Mouse (Mus musculus) cerebellum, adult 2 months (tissue): ENCODE measurements around the gene Olfr1102. TPM values are rescaled to one million over a fixed set of nuclear protein-coding genes. Genes with fewer than 3 reads are reported as not detected.

Source experiments
- DNase-seq, 2 experiments: peaks; one replicate each; pipeline ENCODE4 v3.0.0; 2021
- H3K27ac ChIP-seq: fragments of 200-500 bp; 2 replicates; pipeline ENCODE4 v1.5.1; 2012; ENCODE audit warnings: low read length, control low read depth, inconsistent platforms; ENCODE audit not compliant: insufficient read depth
- H3K27me3 ChIP-seq: fragments of 200-500 bp; 2 replicates; pipeline ENCODE4 v1.6.1; 2012; ENCODE audit warnings: inconsistent platforms, mild to moderate bottlenecking, low read length, moderate library complexity; ENCODE audit not compliant: control insufficient read depth, insufficient read depth
- H3K4me1 ChIP-seq: fragments of 200-500 bp; 2 replicates; pipeline ENCODE4 v1.6.1; 2011; ENCODE audit warnings: low read length; ENCODE audit not compliant: control insufficient read depth, insufficient read depth
- H3K4me3 ChIP-seq: fragments of 200-500 bp; replicated peaks from 2 replicates; pipeline ENCODE3; 2011; ENCODE audit warnings: mild to moderate bottlenecking, low read depth, low read length, control low read depth; ENCODE audit not compliant: insufficient read depth
- CTCF ChIP-seq: fragments of 200-500 bp; IDR thresholded peaks from 2 replicates; pipeline ENCODE4 v1.5.1; 2011; ENCODE audit warnings: low read depth, mild to moderate bottlenecking, control low read depth, low read length, moderate library complexity, borderline replicate concordance; ENCODE audit not compliant: insufficient read depth
- POLR2A ChIP-seq: fragments of 200-500 bp; IDR thresholded peaks from 2 replicates; pipeline ENCODE4 v1.6.1; 2011; ENCODE audit warnings: low read length, control low read depth, borderline replicate concordance; ENCODE audit not compliant: insufficient read depth
- whole genome bisulfite sequencing: fragments of 180-500 bp; shearing (Covaris S2); methylation state at CpG from one replicate; pipeline ENCODE4 v1.1.7; 2018; 5-methylcytosine and 5-hydroxymethylcytosine counted together
- polyA plus RNA-seq: library from polyadenylated mRNA; depleted of rRNA; stranded (reverse); fragments of >200 nt; gene quantifications from 2 replicates; pipeline ENCODE4 v1.2.3, GENCODE M21; 2012; rRNA removed

Olfr1102 gene
- not detected in 2 replicates for polyA plus RNA-seq

DNA sequence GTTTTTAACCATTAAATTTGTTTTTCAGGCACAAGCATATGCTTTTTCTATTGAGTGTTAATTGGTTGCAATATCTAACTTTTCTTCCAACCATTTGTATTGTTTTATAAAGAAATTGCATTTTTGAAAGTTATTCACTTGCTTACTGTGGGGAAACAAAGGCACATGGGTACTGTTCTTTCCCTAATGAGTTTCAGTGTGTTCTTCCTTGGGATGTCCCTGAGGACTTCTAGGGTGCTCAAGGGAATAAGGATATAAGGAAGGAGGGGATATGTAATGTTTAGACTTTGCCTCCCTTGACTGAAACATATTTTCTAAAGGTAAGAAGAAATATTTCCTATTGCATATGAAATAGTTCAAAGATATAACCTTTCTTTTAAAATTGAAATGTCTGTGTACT lies at the start of gene Olfr1102:
Olfr1102 (plus strand) TSS at position 301 of the 400 bp plus-strand sequence.
- Histone ChIP-seq H3K4me1 (no peaks in the 10 kb centered on the region), H3K27ac (no peak within 1 kb of the TSS), H3K4me3 (no peak within 1 kb of the TSS), H3K27me3 (no peaks in the 10 kb centered on the region)
- TF ChIP-seq POLR2A (no peak), CTCF (no peak)
- DNase-seq, result no peak

DNA sequence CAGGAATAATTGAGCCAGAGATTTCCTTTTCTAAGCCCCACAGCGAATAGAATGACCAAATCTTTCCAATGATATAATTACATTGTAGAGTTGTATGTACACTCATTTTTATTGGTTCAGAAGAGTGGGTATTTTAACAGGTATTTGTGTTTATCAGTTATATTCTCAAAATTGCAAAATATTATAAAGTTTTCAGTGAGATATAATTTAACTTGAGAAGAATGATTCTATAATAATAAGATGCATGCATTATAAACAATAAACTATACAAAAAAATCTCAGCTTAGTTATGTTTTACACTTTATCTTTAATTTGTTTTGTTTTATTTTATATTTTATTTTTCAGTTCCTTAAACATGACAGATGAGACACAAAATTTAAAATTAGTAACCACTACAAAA lies 37.6 kb upstream of the Olfr1102 start, which contains the start of gene Olfr1099:
Olfr1099 (minus strand) TSS at position 101 of the 400 bp plus-strand sequence.
- WGBS, result 78% methylated on average over 1 of the region's 1 CpGs
- TF ChIP-seq CTCF, result no peak
- no peak for TF ChIP-seq POLR2A
- no peaks in the 10 kb centered on the region for H3K27me3 ChIP-seq

DNA sequence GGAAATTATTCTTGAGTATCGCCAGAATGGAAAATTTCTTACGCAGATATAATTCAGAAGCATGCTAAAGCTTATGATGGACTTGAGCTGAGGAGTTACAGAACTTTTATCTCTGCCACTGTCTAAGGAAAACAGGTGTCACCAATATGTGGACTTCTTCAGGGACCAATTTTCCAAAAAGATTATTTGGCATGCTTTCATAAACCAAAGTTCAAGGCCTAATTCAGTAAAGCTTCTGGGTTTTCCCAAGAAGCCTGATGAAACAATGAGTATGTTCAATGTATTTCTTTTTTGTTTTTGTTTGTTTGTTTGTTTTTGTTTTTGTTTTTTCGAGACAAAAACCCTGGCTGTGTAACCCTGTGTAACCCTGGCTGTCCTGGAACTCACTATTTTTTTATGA lies 18.3 kb upstream of the Olfr1102 start, which contains the start of gene Olfr1100:
Olfr1100 (minus strand) TSS at position 101 of the 400 bp plus-strand sequence.
- H3K4me1 ChIP-seq, result no peaks in the 10 kb centered on the region
- TF ChIP-seq POLR2A (no peak), CTCF (no peak)
- H3K4me3 ChIP-seq, result no peak within 1 kb of the TSS
- no peak for DNase-seq
- 78% methylated on average over 3 of the region's 3 CpGs for WGBS
- no peaks in the 10 kb centered on the region for H3K27me3 ChIP-seq
- no peak within 1 kb of the TSS for H3K27ac ChIP-seq

More for the DNA sequence above, 37.6 kb upstream of the Olfr1102 start, which contains the start of gene Olfr1099:
- no peak for DNase-seq
- no peaks in the 10 kb centered on the region for H3K4me1 ChIP-seq
- H3K27ac ChIP-seq, result no peak within 1 kb of the TSS
- H3K4me3 ChIP-seq, result no peak within 1 kb of the TSS

DNA sequence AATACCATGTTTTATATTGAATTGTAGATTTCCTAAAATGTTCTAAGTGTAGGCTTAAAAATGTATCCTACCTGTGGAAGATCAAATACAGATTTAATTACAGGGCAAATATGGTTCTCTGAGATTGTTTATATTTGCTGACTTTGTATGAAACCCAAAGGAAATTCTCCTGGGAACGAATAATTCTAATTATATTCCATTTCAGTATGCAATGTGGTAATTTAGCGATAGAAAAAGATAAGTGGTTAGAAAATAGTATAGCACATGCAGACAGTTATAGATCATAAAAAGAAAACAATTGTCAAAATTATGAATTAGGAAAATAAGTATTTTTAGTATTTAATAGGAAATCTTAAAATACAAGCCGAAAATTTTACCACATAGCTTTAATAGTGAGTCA lies 7.1 kb upstream of the Olfr1102 start, which contains the start of gene Olfr1101:
Olfr1101 (minus strand) TSS at position 101 of the 400 bp plus-strand sequence.
- DNase-seq, result no peak
- H3K27me3 ChIP-seq, result no peaks in the 10 kb centered on the region
- no peak within 1 kb of the TSS for H3K27ac ChIP-seq
- no peak within 1 kb of the TSS for H3K4me3 ChIP-seq
- TF ChIP-seq POLR2A, result no peak
- no peak for TF ChIP-seq CTCF
- WGBS, result 82% methylated on average over 3 of the region's 3 CpGs
- H3K4me1 ChIP-seq, result no peaks in the 10 kb centered on the region

DNA sequence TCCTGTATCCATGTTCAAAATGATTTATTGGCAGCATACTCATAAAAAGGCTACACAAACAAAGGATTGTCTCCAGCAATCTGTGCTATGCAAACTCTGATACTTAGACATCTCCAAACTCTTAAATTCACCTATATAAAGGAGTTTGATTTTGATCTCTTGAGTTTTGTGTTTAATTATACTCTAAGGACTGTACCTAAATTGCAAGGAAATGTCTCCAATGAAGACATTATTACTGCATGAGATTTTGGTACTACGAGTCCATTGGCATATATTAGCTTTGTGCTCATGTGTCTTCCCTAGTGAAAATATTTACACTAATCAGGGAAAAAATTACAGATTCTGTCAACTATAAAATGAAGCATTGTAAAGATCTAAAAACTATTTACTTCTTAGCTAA lies 28.8 kb downstream of the Olfr1102 start, which contains the start of gene Olfr1104:
Olfr1104 (minus strand) TSS at position 101 of the 400 bp plus-strand sequence.
- Histone ChIP-seq H3K27me3 (no peaks in the 10 kb centered on the region), H3K27ac (no peak within 1 kb of the TSS), H3K4me1 (no peaks in the 10 kb centered on the region), H3K4me3 (no peak within 1 kb of the TSS)
- TF ChIP-seq POLR2A (no peak), CTCF (no peak)
- DNase-seq, result no peak
- 88% methylated on average over 1 of the region's 1 CpGs for WGBS

DNA sequence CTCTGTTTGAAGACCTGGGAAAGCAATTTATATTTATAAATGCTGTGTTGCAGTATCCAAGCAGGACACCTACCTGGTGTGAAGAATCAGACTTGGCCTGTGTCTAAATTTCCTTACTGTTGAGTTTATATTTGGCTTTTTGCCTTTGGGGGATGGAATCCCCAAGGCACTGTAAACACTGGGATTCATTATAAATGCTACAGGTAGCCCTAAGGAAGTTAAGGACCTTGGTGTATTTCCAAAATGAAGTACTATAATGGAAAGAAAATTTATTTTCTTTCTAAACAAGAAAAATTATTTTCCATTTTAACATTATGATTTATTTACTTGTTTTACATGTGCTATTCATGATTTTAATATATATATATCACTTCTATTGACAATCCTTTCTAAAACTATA lies 38.2 kb downstream of the Olfr1102 start, which contains the start of gene Olfr1105:
Olfr1105 (minus strand) TSS at position 101 of the 400 bp plus-strand sequence.
- no peak within 1 kb of the TSS for H3K4me3 ChIP-seq
- H3K27me3 ChIP-seq, result no peaks in the 10 kb centered on the region
- no peak for DNase-seq
- no peaks in the 10 kb centered on the region for H3K4me1 ChIP-seq
- H3K27ac ChIP-seq, result no peak within 1 kb of the TSS
- TF ChIP-seq POLR2A, result no peak
- no peak for TF ChIP-seq CTCF

DNA sequence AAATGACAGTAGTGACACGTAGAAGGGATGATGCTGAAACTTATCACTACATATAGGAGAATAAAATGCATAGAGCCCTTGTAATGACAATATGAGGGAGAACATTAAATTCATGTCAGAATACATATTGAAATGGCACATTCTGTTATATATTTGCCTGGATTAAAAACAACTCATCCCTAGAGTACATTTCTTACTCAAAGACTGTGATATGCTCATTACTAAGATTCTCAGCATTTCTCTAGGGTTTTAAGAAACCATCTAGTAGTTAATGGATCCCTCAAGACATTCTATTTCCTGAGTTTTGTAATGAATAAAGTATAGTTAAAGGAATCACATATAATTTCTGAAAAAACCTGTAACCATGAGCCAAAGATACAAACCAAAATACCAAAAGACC lies 54.0 kb downstream of the Olfr1102 start, which contains the start of gene Olfr1106:
Olfr1106 (minus strand) TSS at position 101 of the 400 bp plus-strand sequence.
- Histone ChIP-seq H3K27ac (no peak within 1 kb of the TSS), H3K27me3 (no peaks in the 10 kb centered on the region), H3K4me1 (no peaks in the 10 kb centered on the region), H3K4me3 (no peak within 1 kb of the TSS)
- WGBS, result 57% methylated on average over 1 of the region's 1 CpGs
- no peak for DNase-seq
- TF ChIP-seq POLR2A (no peak), CTCF (no peak)

Other genes starting within 250 kb of the Olfr1102 start
- not detected in 2 replicates for gene Olfr1090, start 239.4 kb upstream of the Olfr1102 start, polyA plus RNA-seq
- gene Olfr1093, start 215.9 kb upstream of the Olfr1102 start, polyA plus RNA-seq, result not detected in 2 replicates
- gene Olfr141, start 188.4 kb upstream of the Olfr1102 start, polyA plus RNA-seq, result not detected in 2 replicates
- gene Olfr1094, start 173.7 kb upstream of the Olfr1102 start, polyA plus RNA-seq, result not detected in 2 replicates
- not detected in 2 replicates for gene Olfr1095, start 146.7 kb upstream of the Olfr1102 start, polyA plus RNA-seq
- gene Gm13723, start 123.6 kb upstream of the Olfr1102 start, polyA plus RNA-seq, result not detected in 2 replicates
- not detected in 2 replicates for gene Olfr1097, start 106.2 kb upstream of the Olfr1102 start, polyA plus RNA-seq
- not detected in 2 replicates for gene Olfr1098, start 73.9 kb upstream of the Olfr1102 start, polyA plus RNA-seq
- not detected in 2 replicates for gene Olfr1099, start 37.7 kb upstream of the Olfr1102 start, polyA plus RNA-seq
- gene Olfr1100, start 18.4 kb upstream of the Olfr1102 start, polyA plus RNA-seq, result not detected in 2 replicates
- gene Olfr1101, start 7.2 kb upstream of the Olfr1102 start, polyA plus RNA-seq, result not detected in 2 replicates
- not detected in 2 replicates for gene Olfr1104, start 28.7 kb downstream of the Olfr1102 start, polyA plus RNA-seq
- not detected in 2 replicates for gene Olfr1105, start 38.1 kb downstream of the Olfr1102 start, polyA plus RNA-seq
- not detected in 2 replicates for gene Olfr1106, start 53.9 kb downstream of the Olfr1102 start, polyA plus RNA-seq
- gene Olfr1107, start 77.4 kb downstream of the Olfr1102 start, polyA plus RNA-seq, result not detected in 2 replicates
- not detected in 2 replicates for gene Olfr1109, start 97.6 kb downstream of the Olfr1102 start, polyA plus RNA-seq
- not detected in 2 replicates for gene Olfr259, start 116.2 kb downstream of the Olfr1102 start, polyA plus RNA-seq
- gene Olfr1110, start 141.9 kb downstream of the Olfr1102 start, polyA plus RNA-seq, result not detected in 2 replicates
- gene Olfr1111, start 154.2 kb downstream of the Olfr1102 start, polyA plus RNA-seq, result not detected in 2 replicates
- gene Olfr1112, start 189.4 kb downstream of the Olfr1102 start, polyA plus RNA-seq, result not detected in 2 replicates
- gene Olfr1113, start 210.6 kb downstream of the Olfr1102 start, polyA plus RNA-seq, result not detected in 2 replicates
- not detected in 2 replicates for gene Olfr1115, start 249.6 kb downstream of the Olfr1102 start, polyA plus RNA-seq